Mouse (Mus musculus) mesoderm, embryonic 11.5 days (tissue): ENCODE results near the gene Lrrc27.

Source experiments
- DNase-seq: peaks from one replicate; pipeline ENCODE4 v3.0.0-alpha.2; 2012; ENCODE audit warnings: low read depth, low spot score

Lrrc27 gene

DNA sequence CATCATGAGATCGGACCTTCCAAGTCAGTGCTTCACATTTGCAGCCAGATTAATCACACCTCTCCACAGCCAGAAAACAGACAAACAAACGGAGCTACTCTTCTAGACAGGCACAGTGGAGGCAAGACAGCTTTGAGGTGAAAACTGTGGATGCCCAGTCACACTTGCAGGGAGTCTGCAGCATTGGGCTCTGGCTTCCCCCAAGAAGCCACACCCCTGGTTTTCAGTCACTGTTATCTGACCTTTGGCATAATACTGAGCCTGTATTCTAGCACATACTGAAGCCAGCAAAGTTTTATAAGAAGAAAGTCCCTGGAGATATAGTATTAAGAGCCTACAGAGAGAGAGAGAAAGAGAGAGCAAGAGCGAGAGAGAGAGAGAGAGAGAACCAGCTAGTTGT, 26.6 kb downstream of the Lrrc27 start:
- no peak for DNase-seq

DNA sequence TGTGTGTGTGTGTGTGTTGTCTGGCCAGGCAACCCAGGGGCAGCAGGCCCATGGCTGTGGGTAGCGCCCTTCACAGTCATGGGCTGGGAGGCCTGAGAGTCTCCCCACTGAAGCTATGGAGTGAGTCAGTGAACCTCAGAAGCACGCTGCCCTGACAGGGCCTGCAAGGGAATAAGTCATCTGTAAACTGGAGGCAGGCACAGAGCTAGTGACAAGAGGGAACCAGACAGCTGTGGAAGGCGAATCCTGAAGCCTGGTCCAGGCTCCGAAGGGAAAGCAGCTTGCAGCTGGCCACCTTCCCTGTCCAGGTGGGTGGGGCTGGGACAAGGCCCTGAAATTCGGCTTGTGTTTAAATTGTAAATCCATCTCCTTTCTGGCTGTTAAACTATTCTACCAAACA, 33.3 kb downstream of the Lrrc27 start:
- DNase-seq: no peak

DNA sequence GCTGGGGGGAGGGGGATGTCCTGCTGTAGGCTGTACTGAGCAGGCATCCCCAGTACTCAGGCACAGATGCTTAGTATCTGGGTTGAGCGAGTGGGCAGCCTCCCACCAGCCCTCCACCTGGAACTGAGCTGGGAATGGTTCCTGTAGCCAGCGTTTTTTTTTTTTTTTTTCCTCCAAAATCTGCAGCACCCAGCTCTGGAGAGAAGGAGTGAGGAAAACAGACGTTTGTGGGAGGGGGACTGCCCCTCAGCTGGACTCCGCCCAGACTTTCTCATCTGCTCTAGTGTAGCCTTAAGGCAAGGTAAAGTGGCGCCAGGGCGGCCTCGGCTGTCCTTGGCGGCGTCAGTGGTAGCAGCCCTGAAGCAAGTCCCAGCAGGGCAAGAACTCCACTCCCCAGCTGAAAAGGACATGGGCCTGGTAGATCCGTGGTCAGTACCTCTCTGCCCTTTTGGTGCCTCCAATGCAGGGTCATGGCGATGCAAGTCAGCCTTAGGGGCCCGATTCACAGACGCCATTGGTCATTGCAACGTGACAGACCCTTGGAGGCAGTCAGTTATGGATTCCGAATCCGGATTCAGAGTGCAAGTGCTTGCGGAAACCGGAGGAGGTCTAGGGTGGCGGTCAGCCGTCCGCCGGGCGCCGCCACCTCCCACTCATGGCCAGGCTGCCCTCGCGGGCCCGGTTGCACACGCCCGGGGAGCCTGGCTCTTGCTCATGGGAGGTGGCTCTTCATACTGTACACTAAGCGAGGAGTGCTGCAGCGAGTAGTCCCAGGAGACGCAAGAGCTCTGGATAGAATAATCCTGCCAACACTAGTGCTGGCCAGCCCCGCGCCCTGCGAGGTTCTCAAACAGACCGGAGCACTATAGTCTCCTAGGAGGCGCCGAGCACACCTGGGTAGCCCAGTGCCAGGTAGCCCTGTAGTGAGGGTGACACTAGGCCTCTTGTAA, 34.4 kb downstream of the Lrrc27 start:
- DNase-seq: peak; percentile 43

DNA sequence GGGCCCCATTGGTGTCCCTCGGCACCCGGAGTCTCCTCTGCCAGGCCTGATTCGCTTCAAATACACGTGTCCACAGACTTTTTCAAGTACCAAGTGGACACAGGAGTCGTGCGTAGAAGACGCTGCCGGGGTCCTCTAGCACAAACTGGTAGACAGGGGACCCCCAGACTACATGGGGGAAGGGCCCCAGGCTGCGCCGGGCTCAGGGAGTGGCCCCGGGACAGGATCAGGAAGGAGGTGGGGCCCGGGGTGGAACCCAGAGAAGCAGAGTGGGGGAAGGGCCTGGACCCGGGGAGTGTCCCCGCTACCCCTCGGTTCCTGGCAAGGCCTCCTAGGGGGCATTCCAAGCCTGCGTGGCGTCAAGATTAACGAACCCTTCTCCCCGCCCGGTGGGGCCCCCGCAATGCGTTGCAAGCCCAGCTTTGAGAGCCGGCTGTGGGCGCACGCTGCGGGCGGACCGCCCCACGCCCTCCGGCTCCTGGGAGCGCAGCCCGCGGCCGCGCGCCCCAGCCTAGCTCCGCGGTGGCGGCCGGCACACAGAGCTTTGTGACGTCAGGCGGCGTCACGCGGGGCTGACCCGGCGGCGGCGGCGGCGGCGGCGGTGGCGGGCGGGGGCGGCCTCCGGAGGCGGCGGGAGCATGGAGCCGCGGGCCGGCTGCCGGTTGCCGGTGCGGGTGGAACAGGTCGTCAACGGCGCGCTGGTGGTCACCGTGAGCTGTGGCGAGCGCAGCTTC, 35.3 kb downstream of the Lrrc27 start, which contains the start of gene Pwwp2b:
Gene Pwwp2b (plus strand): TSS at position 602 of the 734 bp plus-strand sequence.
- peak; percentile 72 for DNase-seq

DNA sequence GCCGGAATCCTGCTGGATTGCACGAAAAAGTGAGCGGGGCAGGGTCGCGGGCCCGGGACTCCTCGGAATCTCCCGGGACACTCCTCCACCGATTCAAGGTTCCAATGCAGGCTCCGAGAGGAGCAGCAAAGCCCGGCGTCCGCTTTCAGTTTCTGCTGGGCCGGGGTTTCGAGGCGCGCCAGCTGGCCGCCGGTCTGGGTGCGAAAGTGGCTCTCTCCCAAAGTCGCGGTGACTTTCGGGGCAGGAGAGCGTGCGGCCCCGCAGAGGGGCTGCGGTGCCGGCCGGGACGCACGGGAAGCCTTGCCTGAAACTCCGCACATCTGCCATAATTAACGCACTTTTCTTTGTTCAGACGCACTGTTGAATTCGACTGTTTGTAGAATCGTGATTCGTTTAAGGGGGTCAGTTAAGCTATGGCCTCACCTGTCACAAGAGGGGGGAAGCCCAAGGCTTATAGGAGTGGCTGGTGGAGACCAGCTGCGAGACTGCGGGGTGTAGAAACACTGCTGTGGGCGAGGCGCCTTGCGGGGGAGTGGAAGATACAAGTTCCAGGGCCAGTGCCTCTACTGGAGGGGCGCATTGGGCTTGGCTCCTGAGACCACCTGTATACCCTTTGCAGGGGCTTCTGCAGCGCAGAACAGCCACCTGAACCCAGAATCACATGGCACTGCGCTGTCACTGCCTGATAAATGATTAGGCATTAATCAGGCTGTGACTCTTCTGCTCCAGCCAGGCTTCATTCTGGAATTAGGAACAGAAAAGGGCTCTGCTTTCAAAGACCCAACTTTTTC, 36.0 kb downstream of the Lrrc27 start:
- DNase-seq: peak; percentile 29

DNA sequence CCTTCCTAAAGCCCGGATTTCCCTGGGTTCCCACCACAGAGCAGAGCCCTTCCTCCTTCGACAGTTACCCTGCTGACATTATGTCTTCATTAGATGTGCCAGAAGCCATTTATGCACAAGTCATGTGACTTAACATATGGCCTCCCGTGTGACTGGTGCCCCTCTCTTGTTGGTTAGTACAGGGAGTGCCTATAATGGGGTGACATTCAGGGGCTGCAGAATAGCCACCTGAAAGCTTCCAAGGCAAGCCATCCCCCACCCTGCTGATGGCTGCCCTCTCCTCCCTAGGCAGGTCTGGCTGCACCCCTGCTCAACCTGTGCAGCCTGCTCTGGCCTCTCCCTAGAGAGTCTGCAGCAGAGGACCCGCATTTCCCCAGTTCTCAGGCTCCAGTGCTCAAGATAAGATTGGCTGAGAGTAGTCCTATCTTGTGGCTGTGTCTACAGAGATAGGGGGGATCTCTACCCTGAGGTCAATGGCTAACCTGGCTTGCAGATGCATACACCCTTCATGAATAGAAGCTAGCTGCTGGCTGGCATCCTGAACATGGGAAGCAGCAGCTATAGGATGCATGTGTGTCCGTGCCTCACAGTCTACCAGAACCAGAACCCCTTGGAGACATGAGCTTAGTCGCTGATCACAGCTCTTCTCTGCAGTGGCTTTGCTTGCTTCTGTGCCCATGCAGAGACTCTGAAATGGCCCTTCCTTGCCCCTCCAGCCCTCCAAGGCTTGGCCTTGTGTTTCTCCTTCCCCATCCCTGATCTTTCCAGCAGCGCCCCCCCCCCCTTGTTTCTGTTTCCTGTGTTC, 36.8 kb downstream of the Lrrc27 start:
- DNase-seq: no peak

DNA sequence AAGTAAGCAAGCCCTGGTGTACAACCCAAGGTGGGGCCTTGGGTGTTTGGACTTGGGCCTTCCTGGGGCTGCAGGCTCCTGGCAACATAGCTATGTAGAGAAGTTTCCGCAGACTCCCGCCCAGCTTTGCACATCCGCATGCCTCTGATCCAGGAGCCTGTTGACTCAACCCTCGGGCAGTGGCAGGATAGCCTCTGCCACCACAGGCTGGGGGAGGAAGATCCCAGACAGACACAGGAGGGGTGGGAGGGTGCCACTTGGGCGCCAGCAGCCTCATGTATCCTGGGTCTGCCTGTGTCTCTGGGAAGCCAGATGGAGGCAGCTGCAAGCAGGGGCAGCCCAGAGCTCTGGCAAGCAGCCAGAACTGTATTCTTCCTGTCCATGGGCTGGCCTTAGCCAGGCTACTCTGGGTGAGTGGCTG, 39.1 kb downstream of the Lrrc27 start:
- DNase-seq: no peak

DNA sequence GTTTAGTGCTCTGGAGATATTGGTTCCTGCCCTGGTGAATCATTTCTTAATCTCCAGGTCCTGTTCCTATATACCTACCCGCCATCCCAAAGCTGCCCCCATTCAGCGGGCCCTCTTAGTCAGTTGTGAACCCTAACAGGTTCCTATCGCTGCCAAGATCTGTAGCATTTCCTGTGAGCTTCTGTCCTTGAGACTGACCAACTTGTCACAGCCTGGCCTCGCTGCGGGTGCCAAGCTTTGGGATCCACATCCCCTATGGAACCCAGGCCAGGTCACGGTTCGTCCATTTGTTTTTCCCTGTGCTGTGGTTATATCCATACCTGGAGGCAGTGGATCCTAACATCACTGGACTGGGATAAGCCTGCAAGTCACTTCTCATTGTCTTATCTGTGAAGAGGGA, 39.8 kb downstream of the Lrrc27 start:
- DNase-seq: no peak

DNA sequence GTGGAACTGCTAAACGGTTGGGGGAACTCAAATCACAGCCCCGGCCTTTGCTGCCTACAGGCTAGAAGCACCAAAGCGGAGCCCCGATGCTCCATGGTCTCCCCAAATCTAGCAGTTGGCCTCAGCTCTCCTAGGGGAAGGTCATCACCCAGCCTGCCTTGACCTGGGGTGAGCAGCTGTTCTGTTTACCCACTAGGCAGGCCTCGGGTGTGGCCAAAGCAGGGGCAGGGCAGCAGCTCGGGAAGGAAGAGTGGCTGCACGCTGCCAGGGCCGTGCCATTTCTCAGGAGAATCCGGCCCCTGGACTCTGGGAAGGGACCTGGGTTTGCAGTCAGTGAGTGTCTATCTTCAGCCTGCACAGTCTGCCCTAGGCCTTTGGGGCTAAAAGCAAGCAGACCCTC, 40.2 kb downstream of the Lrrc27 start:
- DNase-seq: no peak

DNA sequence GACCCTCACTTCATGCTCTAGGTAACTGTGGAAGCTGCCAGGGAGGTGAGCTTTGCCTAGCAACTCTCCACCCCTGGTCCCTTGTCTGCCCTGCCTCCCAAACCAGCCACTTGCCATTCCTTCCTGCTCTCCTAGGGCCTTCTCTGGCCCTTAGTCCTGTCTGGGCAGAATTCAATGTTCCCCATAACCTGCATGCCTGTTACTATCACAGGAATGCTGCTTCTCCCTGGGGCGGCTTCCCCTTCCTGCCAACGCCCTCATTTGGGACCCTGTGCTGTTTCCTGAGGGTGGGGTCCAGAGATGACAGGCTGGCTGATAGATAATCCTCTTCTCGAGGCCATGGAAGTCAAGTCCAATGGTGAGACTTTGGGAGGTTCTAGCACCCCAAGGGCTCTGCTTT, 40.7 kb downstream of the Lrrc27 start:
- DNase-seq: no peak

DNA sequence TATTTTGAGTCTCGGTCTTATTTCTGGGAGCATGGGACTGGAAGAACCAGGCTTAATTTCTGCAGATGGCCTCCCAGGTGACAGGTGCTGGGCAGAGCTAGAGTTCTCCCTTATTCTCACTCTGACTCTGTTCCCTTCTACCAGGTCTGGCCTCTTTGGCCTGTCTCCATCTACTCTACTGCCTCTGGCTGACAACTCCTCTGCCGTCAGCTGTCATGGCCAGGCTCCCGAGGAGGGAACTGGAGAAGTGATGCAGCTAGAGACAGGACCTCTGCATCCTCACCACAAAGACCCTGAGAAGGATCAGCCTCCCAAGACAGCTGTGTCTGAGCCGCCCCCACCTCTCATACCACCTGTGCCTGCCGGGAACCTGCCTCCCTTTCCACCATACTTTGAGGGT, 41.8 kb downstream of the Lrrc27 start:
- no peak for DNase-seq

DNA sequence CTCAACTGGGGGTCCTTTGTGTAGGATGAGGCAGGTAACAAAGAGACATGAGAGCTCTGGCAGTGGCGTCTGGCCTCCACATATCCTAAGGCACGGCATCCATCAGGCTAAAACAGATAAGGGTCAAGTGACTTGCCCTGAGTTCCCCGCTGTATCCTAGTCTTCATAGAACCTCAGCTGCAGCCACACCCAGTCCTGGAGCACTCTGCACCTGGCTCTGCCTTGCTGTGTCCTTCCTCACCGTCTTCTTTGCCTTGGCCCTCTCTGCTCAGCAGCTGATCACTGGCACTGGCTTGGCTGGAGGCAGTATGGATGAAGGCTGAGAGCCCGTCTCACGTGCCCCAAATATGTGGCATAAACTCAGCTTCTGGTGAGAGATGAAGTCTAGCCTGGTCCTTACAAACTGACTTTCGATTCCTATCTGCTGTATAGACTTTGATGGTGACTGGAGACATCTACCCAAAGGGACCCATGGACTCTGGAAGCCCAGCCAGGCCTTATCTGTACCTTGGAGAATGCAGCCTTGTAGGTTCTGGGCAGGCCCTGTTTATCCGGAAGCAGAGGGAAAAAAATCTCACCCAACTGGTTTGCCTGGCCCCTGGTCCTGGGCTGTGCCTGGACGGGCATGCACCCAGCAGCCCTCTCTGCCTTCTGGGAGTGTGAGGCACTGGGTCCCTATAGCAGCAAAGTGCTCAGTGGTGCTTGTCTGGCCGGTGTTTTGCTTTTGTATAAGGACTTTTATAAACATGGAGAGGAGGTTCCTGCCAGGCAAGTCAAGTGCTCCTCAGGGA, 45.2 kb downstream of the Lrrc27 start:
- no peak for DNase-seq

DNA sequence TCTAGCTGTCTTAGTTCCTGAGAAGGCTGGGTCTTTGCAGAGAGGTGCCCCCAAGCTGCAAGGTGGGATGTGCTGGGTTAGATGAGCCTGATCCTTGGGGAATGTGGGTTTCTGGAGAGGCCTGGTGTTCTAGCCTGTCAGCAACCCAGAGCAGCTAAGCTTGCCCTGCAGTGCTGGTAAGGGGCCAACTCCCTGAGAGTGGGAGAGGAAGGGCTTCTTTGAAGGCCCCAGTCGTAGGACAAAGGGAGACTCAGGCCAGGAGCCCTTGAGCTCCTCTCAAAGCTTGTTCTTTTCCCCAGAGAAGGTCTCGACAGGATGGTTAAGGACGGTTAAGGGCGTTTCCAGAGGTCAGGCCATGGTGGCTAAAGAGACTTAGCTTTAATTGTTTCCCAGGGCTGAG, 51.5 kb downstream of the Lrrc27 start:
- no peak for DNase-seq

DNA sequence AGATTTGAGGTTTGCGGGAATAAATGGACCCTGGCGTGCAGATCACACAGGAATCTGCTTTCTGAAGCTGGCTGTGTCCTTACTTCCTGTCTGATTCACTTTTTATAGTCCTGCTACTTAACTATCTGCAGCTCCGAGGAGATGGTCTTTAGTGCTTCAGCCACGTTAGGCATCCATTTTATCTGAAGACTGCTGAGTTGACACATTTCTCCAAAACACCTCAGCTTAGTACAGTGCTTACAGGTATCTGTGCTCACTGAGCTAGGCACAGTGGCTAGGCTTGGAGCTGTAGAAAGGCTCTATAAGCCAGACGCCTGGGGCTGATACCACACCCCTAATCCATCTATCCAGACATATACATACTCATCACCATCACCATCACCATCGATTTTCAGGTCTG, 52.8 kb downstream of the Lrrc27 start:
- no peak for DNase-seq

DNA sequence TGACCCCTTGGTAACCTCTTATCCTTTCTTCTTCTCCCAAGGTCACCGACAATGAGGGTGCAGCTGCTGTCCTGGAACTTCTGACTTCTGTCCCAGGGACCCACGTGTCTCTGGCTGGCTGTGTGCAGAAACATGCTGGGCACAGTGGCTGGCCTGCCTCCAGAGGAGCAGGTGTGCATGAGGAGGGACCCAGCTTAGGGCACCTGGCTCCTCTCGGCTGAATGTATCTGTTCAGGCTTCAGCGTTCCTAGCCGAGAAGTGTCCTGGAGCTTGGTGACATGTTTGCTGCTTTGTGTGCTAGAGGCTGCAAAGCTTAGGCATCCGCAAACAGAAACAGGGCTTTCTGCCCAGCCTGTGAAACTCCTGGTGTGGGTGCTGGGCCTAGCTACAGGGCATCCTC, 53.6 kb downstream of the Lrrc27 start:
- DNase-seq: no peak

DNA sequence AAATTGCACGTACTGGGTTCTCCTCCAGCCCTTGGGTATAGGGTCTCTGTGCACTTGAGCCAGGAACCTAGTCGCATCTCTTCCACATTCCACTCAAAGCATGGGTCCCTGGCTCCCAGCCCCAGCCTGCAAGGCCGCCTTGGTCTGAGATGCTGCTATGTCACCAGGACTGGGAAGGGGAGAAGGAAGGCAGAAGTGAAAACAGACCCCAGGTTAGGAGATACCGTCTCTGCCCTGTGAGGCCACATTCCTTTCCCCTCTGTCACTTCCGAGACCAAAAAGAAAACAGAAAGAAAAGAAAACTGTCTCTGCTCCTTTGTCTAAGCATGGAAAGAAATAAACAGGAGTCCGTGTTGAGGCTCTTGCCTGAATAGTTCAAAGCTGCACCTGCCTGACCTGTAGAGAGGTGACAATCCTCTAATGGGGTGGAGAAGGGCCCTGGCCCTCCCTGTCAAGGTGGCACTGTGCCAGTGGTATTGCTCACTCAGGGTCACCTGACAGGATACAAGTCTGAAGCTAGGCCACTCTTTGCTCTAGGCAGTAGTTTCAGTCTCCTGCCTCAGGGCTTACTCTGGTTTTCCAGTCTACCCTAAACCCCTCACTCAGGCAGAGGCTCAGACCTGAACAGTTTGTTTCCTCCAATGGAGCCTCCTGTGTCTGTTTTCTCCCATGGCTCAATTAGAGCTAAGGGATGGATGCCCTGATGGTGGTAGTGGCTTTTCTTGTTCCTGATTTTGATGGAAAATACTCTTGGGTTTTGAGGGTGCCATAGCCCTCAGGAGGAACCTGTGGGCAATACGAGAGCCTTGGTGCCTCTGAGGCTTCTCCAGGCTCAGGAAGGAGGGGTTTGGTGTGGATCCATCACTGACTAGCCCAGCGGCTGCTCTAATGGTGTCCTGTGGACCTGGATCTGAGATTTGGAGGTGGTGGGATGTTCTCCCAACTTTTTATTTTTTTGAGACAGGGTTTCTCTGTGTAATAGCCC, 54.4 kb downstream of the Lrrc27 start:
- no peak for DNase-seq

DNA sequence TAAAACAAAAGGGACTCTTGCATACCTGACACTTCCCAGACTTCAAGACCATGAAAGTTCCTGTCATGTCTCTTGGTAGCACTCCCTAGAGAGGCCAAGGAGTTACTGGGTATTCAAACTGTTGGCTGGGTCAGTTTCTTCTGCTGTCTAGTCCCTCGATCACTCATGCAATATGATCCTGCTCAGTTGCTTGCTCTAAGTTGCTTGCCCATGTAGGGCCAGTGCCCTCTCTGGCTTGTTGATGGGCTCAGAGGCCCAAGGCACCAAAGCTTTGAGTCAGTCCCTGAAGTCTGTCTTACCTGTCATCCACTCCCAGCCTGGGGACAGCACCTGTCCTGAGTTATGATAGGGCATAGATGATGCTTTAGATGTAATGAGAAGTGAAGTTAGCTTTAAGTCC, 58.0 kb downstream of the Lrrc27 start:
- DNase-seq: no peak

DNA sequence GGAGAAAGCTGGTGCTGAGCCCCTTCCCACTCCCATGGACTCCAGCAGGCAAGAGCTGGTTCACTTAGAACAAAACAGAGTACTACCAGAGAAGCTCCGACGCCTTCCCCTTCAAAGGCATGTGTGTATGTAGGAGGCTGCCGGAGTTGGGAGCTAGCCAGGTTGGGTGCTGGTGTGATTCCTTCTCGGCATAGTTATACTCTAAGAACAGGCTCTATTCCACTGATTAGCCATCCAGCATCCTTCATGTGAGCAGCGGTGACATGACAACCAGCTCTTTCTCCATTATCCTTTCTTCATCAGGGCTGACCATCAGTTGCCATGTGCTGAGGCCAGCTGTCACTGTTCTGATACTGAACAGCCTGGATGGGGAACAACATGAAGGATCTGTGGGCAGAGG, 59.1 kb downstream of the Lrrc27 start:
- no peak for DNase-seq
